Mouse (Mus musculus): ENCODE data around the gene Plk1. TPM values are rescaled to one million over a fixed set of nuclear protein-coding genes. Genes with fewer than 3 reads are reported as not detected.

Plk1 gene
- total RNA-seq (2015) (46.9 and 48.0 TPM in 2 replicates), total RNA-seq (2017) (52.6 and 60.9 TPM in 2 replicates)

DNA sequence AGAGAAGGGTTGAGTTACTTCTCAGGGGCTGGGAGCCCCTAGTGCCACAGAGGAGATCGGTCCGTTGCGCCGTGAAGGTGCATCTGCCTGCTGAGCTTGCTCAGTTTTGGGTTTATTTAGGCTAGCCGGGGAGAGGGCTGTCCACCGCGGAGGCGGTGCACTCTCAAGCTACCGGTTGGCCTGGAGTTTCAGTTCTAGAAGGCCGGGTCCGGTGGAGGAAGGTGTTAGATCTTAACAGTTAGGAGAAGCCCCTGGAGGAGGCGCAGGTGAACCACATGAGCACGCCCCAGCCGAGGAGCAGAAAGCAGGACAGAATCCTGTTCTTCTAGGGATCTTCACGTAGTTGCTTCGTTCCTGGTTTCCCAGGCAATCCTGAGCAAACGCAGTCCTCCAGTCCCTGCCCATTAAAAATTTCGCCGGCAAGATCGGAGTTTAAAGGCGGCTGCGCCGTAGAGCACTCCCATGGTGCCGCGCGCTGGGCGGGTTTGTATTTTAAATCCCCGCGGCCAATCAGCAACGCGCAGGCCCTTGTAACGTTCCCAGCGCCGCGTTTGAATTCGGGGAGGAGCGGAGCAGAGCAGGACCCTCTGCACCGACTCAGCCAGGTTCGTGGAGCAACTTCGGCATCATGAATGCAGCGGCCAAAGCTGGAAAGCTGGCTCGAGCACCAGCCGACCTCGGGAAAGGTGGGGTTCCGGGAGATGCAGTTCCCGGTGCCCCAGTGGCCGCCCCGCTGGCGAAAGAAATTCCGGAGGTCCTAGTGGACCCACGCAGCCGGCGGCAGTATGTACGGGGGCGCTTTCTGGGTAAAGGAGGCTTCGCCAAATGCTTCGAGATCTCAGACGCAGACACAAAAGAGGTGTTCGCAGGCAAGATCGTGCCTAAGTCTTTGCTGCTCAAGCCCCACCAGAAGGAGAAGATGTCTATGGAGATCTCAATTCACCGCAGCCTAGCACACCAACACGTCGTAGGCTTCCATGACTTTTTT lies at the start of gene Plk1:
TSS of gene Plk1 (plus strand) at position 525 of the 988 bp plus-strand sequence.
- ATAC-seq (ENCODE audit: poor library complexity, severe bottlenecking), result peak; percentile 79

DNA sequence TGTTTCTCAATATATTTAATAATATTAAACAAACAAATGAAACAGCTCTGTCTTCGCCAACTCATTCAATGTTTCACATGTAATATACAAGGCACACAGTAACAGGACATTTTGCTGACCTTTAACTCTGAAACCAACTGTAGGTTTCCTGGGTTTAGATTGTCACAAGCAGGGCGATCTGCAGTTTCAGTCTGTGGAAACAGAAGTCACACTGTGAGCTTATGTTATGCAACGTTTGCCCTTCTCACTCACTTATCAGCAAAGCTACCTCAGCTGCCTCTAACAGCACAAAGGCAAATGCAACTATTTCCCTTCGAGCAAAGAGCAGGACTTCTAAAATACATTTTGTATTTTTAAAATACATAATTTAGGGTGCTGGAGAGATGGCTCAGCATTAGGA lies 35.7 kb upstream of the Plk1 start:
- no peak for ATAC-seq (ENCODE audit: poor library complexity, severe bottlenecking)

DNA sequence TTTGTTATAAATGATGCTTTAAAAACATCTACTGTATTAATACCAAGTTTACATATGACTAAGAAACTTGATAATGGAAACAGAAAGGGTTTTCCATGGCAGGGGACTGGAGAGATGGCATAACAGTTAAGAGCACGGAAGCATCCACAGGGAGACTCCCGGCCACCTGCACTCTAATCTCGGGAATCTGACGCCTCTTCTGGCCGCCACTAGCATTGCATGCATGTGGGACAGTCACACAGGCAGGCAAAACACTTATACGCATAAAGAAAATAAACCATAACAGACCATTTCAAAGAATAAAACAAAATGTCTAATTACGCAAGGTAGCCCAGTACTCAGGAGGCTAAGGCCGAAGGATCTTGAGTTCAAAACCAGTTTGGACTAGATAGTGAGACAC lies 33.6 kb upstream of the Plk1 start:
- no peak for ATAC-seq (ENCODE audit: poor library complexity, severe bottlenecking)

DNA sequence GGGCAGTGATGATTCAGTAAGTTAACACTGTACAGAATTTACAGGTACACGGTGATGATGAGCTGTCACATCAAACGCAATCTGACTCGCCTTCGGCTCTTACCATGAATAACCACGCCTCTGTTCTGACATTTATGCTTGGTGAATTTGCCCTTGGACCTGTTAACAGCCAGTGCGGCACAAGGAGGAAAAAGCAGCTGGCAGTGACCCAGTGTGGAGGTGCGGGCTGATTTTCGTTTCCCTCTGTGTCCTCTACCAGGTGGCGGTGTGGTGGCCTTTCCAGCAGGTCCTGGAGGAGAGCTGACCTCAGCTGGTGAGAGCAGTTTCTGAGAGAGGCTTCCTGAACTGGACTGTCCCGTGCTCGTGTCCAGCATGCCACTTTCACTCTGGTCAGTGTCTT lies 32.3 kb upstream of the Plk1 start:
- no peak for ATAC-seq (ENCODE audit: poor library complexity, severe bottlenecking)

DNA sequence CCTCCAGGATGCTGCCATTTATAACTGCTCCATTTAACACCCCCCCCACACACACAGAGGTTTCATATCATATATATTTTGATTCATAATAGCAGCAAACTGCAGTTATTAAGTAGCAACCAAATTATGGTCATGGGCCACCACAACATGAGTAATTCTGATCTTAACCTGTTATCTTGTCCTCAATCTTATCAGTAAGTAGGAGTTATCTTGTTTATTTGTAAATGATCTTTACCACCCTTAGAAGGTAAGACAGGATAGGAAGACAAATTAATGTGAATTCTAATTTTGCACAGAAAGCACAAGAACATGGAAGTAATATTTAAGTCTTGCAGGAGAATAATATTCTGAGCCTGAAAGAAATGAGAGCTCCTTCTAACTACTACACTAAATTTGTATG lies 27.4 kb upstream of the Plk1 start:
- ATAC-seq (ENCODE audit: poor library complexity, severe bottlenecking), result no peak

DNA sequence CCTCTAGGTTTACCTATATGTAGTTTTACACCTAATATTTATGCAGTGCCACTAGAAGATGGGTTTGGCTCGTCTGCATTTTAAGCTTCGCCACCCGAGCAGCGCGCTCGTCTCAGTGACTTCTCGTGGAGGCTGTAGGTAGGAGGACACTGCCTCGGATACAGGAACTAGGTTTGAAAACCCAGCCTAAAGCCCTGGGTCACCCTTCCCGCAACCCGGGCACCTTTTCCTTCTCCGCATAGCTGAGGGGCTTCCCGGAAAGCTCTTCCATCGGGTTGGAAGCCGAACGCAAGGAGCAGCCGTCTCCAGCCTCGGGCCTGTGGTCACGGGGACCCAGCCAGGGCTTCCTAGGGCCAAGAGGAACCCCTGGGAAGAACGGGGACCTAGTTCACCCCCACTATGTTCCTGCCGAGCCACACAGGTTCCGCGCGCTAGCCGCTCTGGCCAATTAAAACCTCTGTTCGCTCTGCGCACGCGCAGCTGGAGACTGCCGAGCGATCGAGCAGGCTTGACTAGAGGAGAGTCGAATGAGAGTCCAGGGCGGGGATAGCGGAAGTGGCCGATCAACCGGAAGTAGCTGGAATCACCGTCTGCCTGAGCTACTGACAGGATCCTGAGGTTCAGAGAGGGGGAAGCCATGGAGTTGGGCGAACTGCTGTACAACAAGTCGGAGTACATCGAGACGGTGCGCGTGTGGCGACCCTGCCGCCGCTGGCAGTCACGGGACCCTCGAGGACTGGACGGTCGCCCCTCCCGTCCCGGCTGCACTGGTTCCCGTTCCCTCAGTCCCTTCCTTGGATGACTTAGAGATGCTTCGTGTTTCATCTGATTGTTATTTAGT lies 26.5 kb upstream of the Plk1 start, which contains the start of the genes Palb2 and Dctn5:
TSS of gene Palb2 (minus strand) at position 489 of the 841 bp plus-strand sequence.
TSS of gene Dctn5 (plus strand) at position 545 of the 841 bp plus-strand sequence.
- ATAC-seq (ENCODE audit: poor library complexity, severe bottlenecking), result peak; percentile 94

DNA sequence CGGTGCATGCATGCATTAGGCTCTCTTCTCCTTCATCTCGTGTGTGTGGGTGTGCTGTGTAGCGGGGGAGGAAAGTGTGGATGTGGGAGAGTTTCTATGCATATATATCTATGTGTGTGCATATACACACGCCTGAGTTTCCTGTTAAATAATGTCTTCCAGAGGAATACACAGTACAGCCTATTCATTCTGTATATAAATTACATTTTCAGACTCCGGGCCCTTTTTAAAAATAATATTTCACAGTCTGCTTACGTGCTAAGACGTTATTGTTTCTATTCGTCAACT lies 26.0 kb upstream of the Plk1 start:
- no peak for ATAC-seq (ENCODE audit: poor library complexity, severe bottlenecking)

DNA sequence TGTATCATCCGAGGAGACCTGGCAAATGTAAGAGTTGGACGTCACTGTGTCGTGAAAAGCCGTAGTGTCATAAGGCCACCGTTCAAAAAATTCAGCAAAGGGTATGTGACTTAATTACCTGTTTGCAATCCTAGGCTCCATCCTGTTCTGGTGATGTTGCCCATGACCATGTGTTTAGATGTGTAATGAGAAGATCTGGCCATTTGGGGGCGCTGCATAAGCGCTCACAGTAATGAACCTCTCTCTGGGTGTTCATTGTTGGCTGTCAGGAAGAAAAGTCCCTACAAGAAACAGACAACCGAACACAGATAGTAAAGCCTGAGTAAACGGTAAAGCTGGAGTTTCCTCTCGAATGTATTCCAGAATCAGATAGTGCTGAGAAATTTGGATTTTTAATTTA lies 24.2 kb upstream of the Plk1 start:
- no peak for ATAC-seq (ENCODE audit: poor library complexity, severe bottlenecking)

DNA sequence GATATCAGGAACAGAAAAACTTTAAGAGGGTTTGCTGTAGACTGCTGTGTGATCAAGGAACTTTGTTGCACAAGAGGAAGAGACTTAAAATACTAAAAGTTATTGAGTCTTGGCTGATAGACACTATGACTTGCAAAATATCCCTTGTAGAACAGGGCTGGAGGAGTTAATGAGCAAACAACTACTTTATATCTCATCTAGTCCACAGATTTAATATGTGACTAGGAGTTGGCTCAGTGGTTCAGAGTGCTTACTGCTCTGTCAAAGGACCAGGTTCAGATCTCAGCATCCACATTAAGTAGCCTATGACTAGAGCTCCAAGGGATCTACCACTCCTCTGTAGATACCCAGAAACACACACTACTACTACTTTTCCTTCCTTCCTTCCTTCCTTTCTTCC lies 22.2 kb upstream of the Plk1 start:
- no peak for ATAC-seq (ENCODE audit: poor library complexity, severe bottlenecking)

DNA sequence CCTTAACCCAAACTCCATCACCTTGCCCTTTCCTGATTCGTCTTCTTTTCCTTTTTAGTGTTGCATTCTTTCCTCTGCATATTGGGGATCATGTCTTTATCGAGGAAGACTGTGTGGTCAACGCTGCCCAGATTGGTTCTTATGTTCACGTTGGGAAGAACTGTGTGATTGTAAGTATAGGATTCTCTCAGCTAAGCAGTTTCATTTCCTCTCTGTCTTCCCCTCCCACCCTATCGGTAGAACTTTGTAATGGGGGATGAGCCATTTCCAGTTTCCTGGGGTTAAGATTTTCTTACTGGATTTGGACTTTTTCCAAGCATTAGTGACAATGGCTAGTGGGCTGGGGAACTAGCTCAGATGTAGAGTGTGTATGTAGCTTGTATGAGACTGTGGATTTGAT lies 21.0 kb upstream of the Plk1 start:
- peak; percentile 66 for ATAC-seq (ENCODE audit: poor library complexity, severe bottlenecking)

DNA sequence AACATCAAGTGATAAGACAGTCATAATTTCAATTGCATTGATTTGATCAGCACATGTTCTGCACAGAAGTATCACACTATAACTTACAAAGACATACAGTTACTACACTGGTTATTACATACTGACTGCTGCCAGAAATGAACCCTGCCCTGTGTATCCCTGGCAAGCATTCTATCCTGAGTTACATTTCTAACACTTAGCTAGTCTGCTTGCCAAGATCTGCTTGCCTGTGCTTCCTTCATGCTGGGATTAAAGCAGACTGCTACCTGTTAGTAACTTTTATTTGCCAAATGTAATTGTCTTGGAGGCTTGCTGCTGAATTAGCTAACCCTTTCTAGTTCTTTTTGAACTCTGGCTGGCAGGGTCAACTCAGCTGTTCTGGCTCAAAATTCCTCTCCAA lies 18.2 kb upstream of the Plk1 start:
- ATAC-seq (ENCODE audit: poor library complexity, severe bottlenecking), result no peak

DNA sequence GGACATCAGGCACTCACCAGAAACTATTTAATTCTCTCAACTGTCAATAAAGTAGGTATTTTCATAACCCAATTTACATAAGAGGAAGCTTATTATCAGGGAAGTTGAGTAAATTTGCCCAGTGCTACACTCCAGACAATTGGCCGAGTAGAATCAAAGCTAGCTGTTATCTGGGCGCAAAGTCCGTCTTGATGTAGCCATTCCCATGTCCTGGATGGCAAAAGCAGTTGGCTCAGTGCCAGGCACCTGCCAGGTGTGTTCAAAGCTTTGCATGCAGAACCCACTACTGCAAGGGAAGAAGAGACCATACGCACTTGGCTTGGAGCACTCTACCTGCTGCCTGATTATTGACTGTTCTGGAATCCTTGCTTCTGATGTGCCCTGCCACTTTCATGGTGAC lies 6.8 kb upstream of the Plk1 start:
- ATAC-seq (ENCODE audit: poor library complexity, severe bottlenecking), result no peak

DNA sequence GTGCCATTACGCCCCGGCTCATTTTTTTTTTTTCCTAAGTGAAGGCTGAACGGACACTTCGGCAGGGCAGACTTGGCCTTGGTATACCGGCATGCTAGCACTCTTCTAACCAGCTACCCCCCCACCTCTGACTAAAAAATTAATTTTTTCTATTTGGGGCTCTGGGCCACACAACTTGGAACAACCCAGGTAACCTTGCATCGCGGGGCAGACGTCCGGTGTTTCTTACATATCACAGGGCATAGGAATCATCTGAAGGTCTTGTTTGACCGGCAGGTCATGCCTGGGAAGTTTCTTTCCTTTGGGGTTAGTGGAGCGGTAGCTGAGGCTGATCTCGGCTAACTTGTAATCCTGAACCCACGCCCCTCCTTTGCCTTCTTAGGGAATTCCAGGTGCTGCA lies 751 bp upstream of the Plk1 start:
- ATAC-seq (ENCODE audit: poor library complexity, severe bottlenecking), result peak; percentile 12; the same call in 1 of the 2 replicates

DNA sequence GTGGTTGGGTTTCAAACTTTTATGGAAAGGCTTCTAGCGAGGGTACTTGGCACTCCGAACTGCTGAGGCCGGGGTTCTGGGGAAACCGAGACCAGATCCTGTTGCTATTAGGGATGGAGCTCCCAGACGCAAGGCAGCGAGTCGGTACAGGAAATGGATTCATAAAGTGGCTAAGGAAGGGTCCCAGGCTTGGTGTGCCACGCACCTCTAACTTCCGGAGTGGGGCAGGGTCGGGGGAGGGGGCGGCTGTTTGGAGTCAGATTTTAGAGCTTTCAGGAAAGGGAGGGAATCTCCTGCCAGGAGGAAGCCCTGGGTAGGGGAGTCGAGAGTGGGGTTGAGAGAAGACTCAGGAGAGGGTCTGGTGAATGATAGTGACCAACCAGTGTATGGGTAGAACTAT lies 798 bp downstream of the Plk1 start:
- no peak for ATAC-seq (ENCODE audit: poor library complexity, severe bottlenecking)

DNA sequence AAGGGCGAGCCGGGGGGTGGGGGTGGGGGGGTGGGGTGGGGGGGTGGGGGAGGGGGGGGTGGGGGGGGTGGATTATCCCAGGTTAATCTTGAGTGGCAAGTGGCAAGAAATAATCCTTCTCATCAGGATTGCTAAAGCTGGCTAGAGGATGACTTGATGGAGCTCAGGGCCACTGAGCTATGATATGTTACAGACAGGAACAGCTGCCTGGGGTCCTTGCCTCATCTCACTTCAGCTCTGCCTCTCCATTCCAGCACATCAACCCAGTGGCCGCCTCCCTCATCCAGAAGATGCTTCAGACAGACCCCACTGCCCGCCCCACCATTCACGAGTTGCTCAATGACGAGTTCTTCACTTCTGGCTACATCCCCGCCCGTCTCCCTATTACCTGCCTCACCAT lies 4.5 kb downstream of the Plk1 start:
- no peak for ATAC-seq (ENCODE audit: poor library complexity, severe bottlenecking)

DNA sequence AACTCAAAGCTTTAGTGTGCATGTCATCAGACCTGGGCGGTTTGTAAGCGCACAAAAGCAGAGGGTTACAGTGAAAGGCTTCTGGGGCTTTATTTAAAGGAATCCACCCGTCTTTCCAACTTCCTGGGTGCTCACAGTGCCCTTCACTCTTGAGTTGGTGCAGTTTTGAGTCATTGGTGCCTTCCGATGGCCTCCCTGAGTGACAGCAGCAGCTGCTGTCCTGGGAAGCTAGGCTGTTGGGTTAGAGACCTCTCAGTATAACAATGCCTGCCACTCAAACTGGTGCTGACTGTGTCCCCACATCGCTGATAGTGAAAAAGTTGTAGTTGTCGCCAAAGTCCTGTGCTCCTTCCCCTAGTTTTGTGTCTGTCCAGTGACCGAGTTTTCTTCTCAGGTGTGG lies 8.0 kb downstream of the Plk1 start:
- no peak for ATAC-seq (ENCODE audit: poor library complexity, severe bottlenecking)

DNA sequence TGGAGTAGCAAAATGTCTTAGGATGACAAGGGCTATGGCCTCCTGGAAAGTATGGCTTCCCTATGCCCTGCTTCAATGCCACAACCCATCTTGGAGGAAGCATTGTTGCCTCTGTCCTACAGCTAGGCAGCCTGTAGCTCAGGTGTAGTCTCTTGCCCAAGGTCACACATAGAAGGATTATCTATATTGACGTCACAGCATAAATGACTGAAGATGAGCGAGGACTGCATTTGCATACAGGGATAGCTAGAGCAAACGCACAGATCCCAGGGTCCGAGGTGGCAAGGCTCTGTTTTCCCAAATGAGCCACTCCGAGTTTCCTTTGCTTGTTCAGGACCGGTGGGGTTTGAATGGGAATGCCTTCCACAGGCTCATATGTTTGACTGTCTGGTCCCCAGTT lies 11.5 kb downstream of the Plk1 start:
- ATAC-seq (ENCODE audit: poor library complexity, severe bottlenecking), result no peak

DNA sequence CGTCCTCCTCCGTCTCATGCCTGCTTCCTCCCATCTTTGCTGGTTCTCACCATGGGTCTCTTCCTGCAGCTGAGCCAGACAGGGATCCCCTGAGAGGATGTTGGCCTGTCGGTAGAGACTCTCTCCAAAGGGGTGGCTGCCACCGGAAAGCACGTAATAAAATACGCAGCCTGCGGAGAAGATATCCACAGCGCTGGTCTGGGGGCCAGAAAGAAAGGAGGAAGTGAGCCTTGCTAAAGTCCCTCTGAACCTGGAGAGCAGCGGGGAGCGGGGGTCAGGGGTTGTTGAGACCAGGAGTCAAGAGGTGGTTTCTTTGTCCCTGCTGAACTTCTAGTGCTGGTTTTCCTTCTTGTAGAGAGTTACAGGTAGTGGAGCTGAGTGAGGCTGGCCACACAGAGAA lies 12.4 kb downstream of the Plk1 start:
- peak; percentile 43 for ATAC-seq (ENCODE audit: poor library complexity, severe bottlenecking)

DNA sequence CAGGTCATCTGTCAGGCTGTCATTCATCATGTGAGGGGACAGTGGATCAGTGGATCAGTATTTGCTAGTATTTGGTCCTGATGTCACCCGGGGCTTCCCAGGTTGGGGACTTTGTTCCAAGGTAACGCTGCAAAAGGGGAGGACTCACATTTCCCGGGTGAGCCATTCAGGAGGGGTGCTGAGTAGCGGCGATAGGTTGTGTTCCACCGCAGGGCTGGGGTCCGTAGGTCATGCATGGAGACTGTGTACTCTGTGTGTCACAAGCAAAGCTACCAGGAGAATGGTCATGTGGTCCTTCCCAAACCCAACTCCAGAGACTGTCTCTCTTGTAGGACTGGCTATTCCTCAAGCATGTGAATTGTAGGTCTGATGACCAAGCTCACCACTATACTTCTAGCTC lies 21.5 kb downstream of the Plk1 start:
- no peak for ATAC-seq (ENCODE audit: poor library complexity, severe bottlenecking)

DNA sequence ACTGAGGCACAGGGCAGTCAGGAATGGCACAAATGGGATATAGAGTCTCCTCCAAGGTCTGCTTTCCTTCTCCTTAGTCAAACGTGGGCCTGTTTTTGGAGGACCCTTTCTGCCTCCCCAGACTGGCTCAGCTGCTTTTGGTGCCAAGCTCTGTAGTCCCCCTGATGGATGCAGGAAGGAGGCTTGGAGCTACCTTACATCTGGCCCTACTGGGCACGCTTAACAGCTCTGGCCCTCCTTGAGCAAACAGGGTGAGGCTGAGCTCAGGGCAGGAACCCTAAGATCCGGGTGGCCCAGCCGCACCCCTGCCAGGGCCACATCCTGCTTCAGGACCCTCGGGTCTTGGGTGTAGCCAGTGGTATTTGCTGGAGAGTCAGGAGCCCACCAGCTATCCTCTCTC lies 25.3 kb downstream of the Plk1 start:
- no peak for ATAC-seq (ENCODE audit: poor library complexity, severe bottlenecking)

DNA sequence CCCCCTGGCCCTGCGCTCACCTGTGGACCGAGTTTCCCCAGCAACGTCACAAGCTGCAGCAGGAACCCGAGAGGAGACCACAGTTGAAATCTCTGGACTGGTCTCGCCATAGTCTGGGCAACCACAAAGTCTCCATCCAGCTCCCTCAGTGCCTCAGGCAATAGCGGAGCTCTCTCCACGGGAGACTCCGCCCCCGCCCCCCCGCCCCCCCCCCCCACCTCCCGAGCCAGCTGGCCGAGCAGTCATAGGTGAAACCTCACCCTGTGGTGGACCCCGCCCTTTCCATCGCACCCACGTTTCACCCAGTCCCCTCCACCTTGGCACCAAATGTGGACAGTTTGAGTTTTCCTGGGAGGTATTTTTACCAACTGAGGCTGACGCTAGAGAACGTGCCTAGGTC lies 26.8 kb downstream of the Plk1 start, which contains the start of gene Ern2:
TSS of gene Ern2 (minus strand) at position 165 of the 400 bp plus-strand sequence.
- ATAC-seq (ENCODE audit: poor library complexity, severe bottlenecking), result no peak

DNA sequence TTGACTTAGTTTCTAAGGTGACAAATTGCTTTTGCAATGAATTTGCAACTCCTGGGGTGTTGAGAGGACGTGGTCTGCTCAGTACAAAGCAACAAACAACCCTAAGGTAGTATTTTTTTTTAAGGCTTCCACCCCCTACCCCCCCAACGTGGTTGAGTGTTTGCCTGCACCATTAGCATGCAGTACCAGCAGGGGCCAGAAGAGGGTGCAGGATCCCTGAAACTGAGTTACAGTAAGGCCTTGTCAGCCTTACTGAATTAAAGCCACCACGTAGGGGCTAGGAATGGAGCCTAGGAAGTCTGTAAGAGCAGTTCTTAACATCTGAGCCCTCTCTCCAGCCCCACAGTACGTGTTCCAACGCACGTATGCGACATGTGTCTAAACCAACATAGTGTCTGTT lies 30.2 kb downstream of the Plk1 start:
- peak; percentile 92 for ATAC-seq (ENCODE audit: poor library complexity, severe bottlenecking)

All from megakaryocyte, adult 5-6 weeks (primary cell).